13 mouse cellular contexts compared by ENCODE assay signal in genomic region chr11:120356319-120356840, GRCm38 (mm10). TPM values are rescaled to one million over a fixed set of nuclear protein-coding genes. Genes with fewer than 3 reads are reported as not detected.
DNase-seq lines count a peak whose midpoint lies in the region; ATAC-seq and TF ChIP-seq lines count a peak whose summit lies in the region.
"Had no signal": no experiment of that assay in that cellular context is flagged by ENCODE, and none has a peak within 500 bp of the region (broad histone marks: within the 10 kb centered on the region; RNA-seq: fewer than 3 reads in every experiment).

No protein-coding gene starts in this region.

- no peak overlapping the region for H3K9ac ChIP-seq in forebrain, postnatal 0 days
- H3K9ac ChIP-seq in forebrain, embryonic 11.5 days (ENCODE audit: low read length), result no peak overlapping the region
- no peak overlapping the region for H3K9ac ChIP-seq in limb, embryonic 12.5 days (replicated peaks)
- H3K9ac ChIP-seq: embryonic facial prominence, embryonic 15.5 days; hindbrain, embryonic 15.5 days had no signal

- ATAC-seq in forebrain, postnatal 0 days, result no peak
- ATAC-seq in forebrain, embryonic 11.5 days (replicated peaks; ENCODE audit: low FRiP score), result no peak
- ATAC-seq in limb, embryonic 12.5 days (ENCODE audit: insufficient number of reproducible peaks, insufficient read depth, low FRiP score, low TSS enrichment, low read depth), result no peak
- ATAC-seq in monocyte, adult 5-6 weeks (replicated peaks; ENCODE audit: insufficient number of reproducible peaks, low FRiP score, low TSS enrichment, poor library complexity, severe bottlenecking), result no peak

- intact Hi-C loops in left cerebral cortex, postnatal 36 days (cut with DNase I), result no loop called here

- H3K36me3 ChIP-seq in forebrain, postnatal 0 days (ENCODE audit: insufficient read depth), result no peaks in the 10 kb centered on the region
- no peaks in the 10 kb centered on the region for H3K36me3 ChIP-seq in forebrain, embryonic 11.5 days (ENCODE audit: control insufficient read depth, insufficient read depth, low read length)
- H3K36me3 ChIP-seq in limb, embryonic 12.5 days, result peaks cover 3% of the 10 kb centered on the region; the same call in 1 of the 2 replicates
- H3K36me3 ChIP-seq in limb, embryonic 10.5 days, result no peaks in the 10 kb centered on the region
- H3K36me3 ChIP-seq in testis, adult 2 months (ENCODE audit: control insufficient read depth, insufficient read depth, low read length), result no peaks in the 10 kb centered on the region
- H3K36me3 ChIP-seq: embryonic facial prominence, embryonic 15.5 days; G1E; hindbrain, embryonic 15.5 days had no signal

- no peaks in the 10 kb centered on the region for H3K27me3 ChIP-seq in forebrain, postnatal 0 days (ENCODE audit: insufficient read depth, low read length)
- no peaks in the 10 kb centered on the region for H3K27me3 ChIP-seq in forebrain, embryonic 11.5 days (ENCODE audit: control insufficient read depth, insufficient read depth, low read length)
- H3K27me3 ChIP-seq in limb, embryonic 12.5 days, result no peaks in the 10 kb centered on the region
- no peaks in the 10 kb centered on the region for H3K27me3 ChIP-seq in limb, embryonic 10.5 days (ENCODE audit: low read depth, poor library complexity, severe bottlenecking)
- no peaks in the 10 kb centered on the region for H3K27me3 ChIP-seq in testis, adult 2 months (ENCODE audit: control insufficient read depth, insufficient read depth, low read length)
- H3K27me3 ChIP-seq: embryonic facial prominence, embryonic 15.5 days; hindbrain, embryonic 15.5 days had no signal

- peaks cover 15% of the 10 kb centered on the region for H3K4me1 ChIP-seq in forebrain, postnatal 0 days (ENCODE audit: insufficient read depth)
- H3K4me1 ChIP-seq in forebrain, embryonic 11.5 days (replicated peaks; ENCODE audit: control insufficient read depth, insufficient read depth, low read length), result peaks cover 10% of the 10 kb centered on the region
- peaks cover 71% of the 10 kb centered on the region for H3K4me1 ChIP-seq in limb, embryonic 12.5 days (replicated peaks)
- peaks cover 72% of the 10 kb centered on the region for H3K4me1 ChIP-seq in limb, embryonic 10.5 days
- H3K4me1 ChIP-seq in testis, adult 2 months (ENCODE audit: control insufficient read depth, insufficient read depth, low read length), result peaks cover 13% of the 10 kb centered on the region

- TF ChIP-seq CTCF in forebrain, postnatal 0 days (IDR thresholded peaks at IDR 0.05; ENCODE audit: low read depth), result peak; percentile 44
- TF ChIP-seq CTCF in testis, adult 2 months (IDR thresholded peaks at IDR 0.05; ENCODE audit: control insufficient read depth, insufficient read depth, insufficient replicate concordance, low read depth, low read length), result 0 out of 2 replicates have a peak, but pooled peaks have one; percentile 11

- H3K4me2 ChIP-seq in forebrain, postnatal 0 days (ENCODE audit: low read depth), result no peak overlapping the region
- no peak overlapping the region for H3K4me2 ChIP-seq in forebrain, embryonic 11.5 days (ENCODE audit: low read depth, low read length, severe bottlenecking)
- H3K4me2 ChIP-seq in limb, embryonic 12.5 days, result no peak overlapping the region
- H3K4me2 ChIP-seq: embryonic facial prominence, embryonic 15.5 days; hindbrain, embryonic 15.5 days had no signal

- no peak for TF ChIP-seq POLR2A in testis, adult 2 months (IDR thresholded peaks at IDR 0.05; ENCODE audit: control insufficient read depth, low read depth, low read length)

- H3K27ac ChIP-seq in forebrain, postnatal 0 days (ENCODE audit: low read depth, low read length), result no peak overlapping the region
- no peak overlapping the region for H3K27ac ChIP-seq in forebrain, embryonic 11.5 days (ENCODE audit: low read depth, low read length)
- peak overlapping the region; percentile 92 for H3K27ac ChIP-seq in limb, embryonic 12.5 days
- no peak overlapping the region; the same call in 1 of the 2 replicates for H3K27ac ChIP-seq in limb, embryonic 10.5 days
- H3K27ac ChIP-seq in testis, adult 2 months (ENCODE audit: control insufficient read depth, insufficient read depth, low read depth, low read length), result no peak overlapping the region
- H3K27ac ChIP-seq: embryonic facial prominence, embryonic 15.5 days had no signal

- H3K4me3 ChIP-seq in forebrain, postnatal 0 days (ENCODE audit: low read depth, low read length), result no peak overlapping the region
- no peak overlapping the region for H3K4me3 ChIP-seq in forebrain, embryonic 11.5 days (ENCODE audit: low read depth, low read length)
- no peak overlapping the region for H3K4me3 ChIP-seq in limb, embryonic 12.5 days (replicated peaks)
- H3K4me3 ChIP-seq in limb, embryonic 10.5 days, result no peak overlapping the region
- no peak overlapping the region for H3K4me3 ChIP-seq in testis, adult 2 months (ENCODE audit: control insufficient read depth, low read depth, low read length)
- H3K4me3 ChIP-seq: embryonic facial prominence, embryonic 15.5 days; hindbrain, embryonic 15.5 days had no signal

- 80% methylated on average over 15 of the region's 15 CpGs for WGBS in forebrain, postnatal 0 days
- WGBS in forebrain, embryonic 11.5 days, result 85% methylated on average over 15 of the region's 15 CpGs
- whole genome bisulfite sequencing in limb, embryonic 12.5 days, result 80% methylated on average over 15 of the region's 15 CpGs
- 87% methylated on average over 15 of the region's 15 CpGs for WGBS in limb, embryonic 10.5 days

- DNase-seq in forebrain, postnatal 0 days, result no peak
- DNase-seq in forebrain, embryonic 11.5 days (ENCODE audit: low spot score), result no peak
- no peak for DNase-seq in limb, embryonic 10.5 days (ENCODE audit: low spot score)
- no peak for DNase-seq in testis, postnatal 14 days (ENCODE audit: low spot score)
- no peak for DNase-seq in left cerebral cortex, postnatal 36 days (ENCODE audit: low spot score in 2 of 2)
- DNase-seq: cerebellum, postnatal 14 days; thymus, adult 18-20 months had no signal

- H3K9me3 ChIP-seq in forebrain, postnatal 0 days (ENCODE audit: low read length), result no peaks in the 10 kb centered on the region
- H3K9me3 ChIP-seq in forebrain, embryonic 11.5 days (ENCODE audit: control insufficient read depth, low read length), result no peaks in the 10 kb centered on the region
- H3K9me3 ChIP-seq in limb, embryonic 12.5 days, result no peaks in the 10 kb centered on the region
- H3K9me3 ChIP-seq in limb, embryonic 10.5 days (replicated peaks), result no peaks in the 10 kb centered on the region
- H3K9me3 ChIP-seq: embryonic facial prominence, embryonic 15.5 days; G1E; hindbrain, embryonic 15.5 days had no signal

RNA-seq across cellular contexts. Expression of gene Fscn2, which starts 5.0 kb away (rescaled TPM):
- total RNA-seq in forebrain, postnatal 0 days (2014; rRNA removed), result 0.29 TPM in 1 of 2 replicates, not detected in the other
- polyA plus RNA-seq in forebrain, postnatal 0 days (2015; fragmentation: Nextera tagmentation; extraction: Ambion mirVana), result 1.9 and 2.0 TPM in 2 replicates
- 1.0 TPM in 1 of 2 replicates, not detected in the other for polyA plus RNA-seq in forebrain, embryonic 11.5 days (2014; fragmentation: Nextera tagmentation; extraction: Ambion mirVana)
- 0.64 TPM in 2 replicates for polyA plus RNA-seq in limb, embryonic 12.5 days (2016; fragmentation: Nextera tagmentation; extraction: Ambion mirVana)
- polyA plus RNA-seq in limb, embryonic 10.5 days (2016; fragmentation: Nextera tagmentation; extraction: Ambion mirVana), result 0.35 and 0.74 TPM in 2 replicates
- polyA plus RNA-seq in testis, adult 2 months (2012; rRNA removed), result 1.6 and 2.1 TPM in 2 replicates
- under 1 TPM; 0.25 to 0.72 TPM for total RNA-seq in left cerebral cortex, postnatal 36 days (2021)
- 0.29 to 0.75 TPM in 2 of 3 replicates, not detected in the other for total RNA-seq in monocyte, adult 5-6 weeks (2017)
- polyA plus RNA-seq: G1E had no signal

RNA-seq across cellular contexts. Expression of gene Actg1, which starts 8.0 kb away (rescaled TPM):
- 2,455 and 2,516 TPM in 2 replicates for total RNA-seq in forebrain, postnatal 0 days (2014; rRNA removed)
- 4,096 and 4,381 TPM in 2 replicates for polyA plus RNA-seq in forebrain, postnatal 0 days (2015; fragmentation: Nextera tagmentation; extraction: Ambion mirVana)
- polyA plus RNA-seq in forebrain, embryonic 11.5 days (2014; fragmentation: Nextera tagmentation; extraction: Ambion mirVana), result 2,808 and 3,088 TPM in 2 replicates
- polyA plus RNA-seq in limb, embryonic 12.5 days (2016; fragmentation: Nextera tagmentation; extraction: Ambion mirVana), result 2,805 and 2,814 TPM in 2 replicates
- 3,099 and 3,197 TPM in 2 replicates for polyA plus RNA-seq in limb, embryonic 10.5 days (2016; fragmentation: Nextera tagmentation; extraction: Ambion mirVana)
- 670 and 672 TPM in 2 replicates for polyA plus RNA-seq in testis, adult 2 months (2012; rRNA removed)
- total RNA-seq in left cerebral cortex, postnatal 36 days (2021), result 1,000 to 10,000 TPM; 1,144 to 1,299 TPM
- 1,753 to 2,142 TPM (median 1,849 TPM) in 3 replicates for total RNA-seq in monocyte, adult 5-6 weeks (2017)

RNA-seq across cellular contexts. Expression of gene Faap100, which starts 22.2 kb away (rescaled TPM):
- 107 and 132 TPM in 2 replicates for total RNA-seq in forebrain, postnatal 0 days (2014; rRNA removed)
- polyA plus RNA-seq in forebrain, postnatal 0 days (2015; fragmentation: Nextera tagmentation; extraction: Ambion mirVana), result 73.4 and 97.8 TPM in 2 replicates
- polyA plus RNA-seq in forebrain, embryonic 11.5 days (2014; fragmentation: Nextera tagmentation; extraction: Ambion mirVana), result 33.8 and 39.8 TPM in 2 replicates
- polyA plus RNA-seq in limb, embryonic 12.5 days (2016; fragmentation: Nextera tagmentation; extraction: Ambion mirVana), result 38.0 and 40.0 TPM in 2 replicates
- 34.2 and 40.6 TPM in 2 replicates for polyA plus RNA-seq in limb, embryonic 10.5 days (2016; fragmentation: Nextera tagmentation; extraction: Ambion mirVana)
- 57.8 and 67.1 TPM in 2 replicates for polyA plus RNA-seq in testis, adult 2 months (2012; rRNA removed)
- 10 to 100 TPM; 12.8 to 16.4 TPM for total RNA-seq in left cerebral cortex, postnatal 36 days (2021)
- total RNA-seq in monocyte, adult 5-6 weeks (2017), result 5.5 to 16.4 TPM (median 9.4 TPM) in 3 replicates
